Mouse (Mus musculus): ENCODE data around the gene Mrpl44. TPM values are rescaled to one million over a fixed set of nuclear protein-coding genes. Genes with fewer than 3 reads are reported as not detected.

Mrpl44 gene
- total RNA-seq, 1 experiment from 2014 or later = 59.6 TPM

Other genes starting within 250 kb of the Mrpl44 start
- 0.85 TPM in 1 of 2 replicates, not detected in the other for gene Ap1s3, start 104.0 kb upstream of the Mrpl44 start, total RNA-seq (2021)
- 48.5 and 53.7 TPM in 2 replicates for gene Wdfy1, start 125 bp downstream of the Mrpl44 start, total RNA-seq (2021)
- 5.9 and 6.7 TPM in 2 replicates for gene Serpine2, start 85.2 kb downstream of the Mrpl44 start, total RNA-seq (2021)